ENCODE assay signal across 9 mouse cellular contexts in the genomic region with DNA sequence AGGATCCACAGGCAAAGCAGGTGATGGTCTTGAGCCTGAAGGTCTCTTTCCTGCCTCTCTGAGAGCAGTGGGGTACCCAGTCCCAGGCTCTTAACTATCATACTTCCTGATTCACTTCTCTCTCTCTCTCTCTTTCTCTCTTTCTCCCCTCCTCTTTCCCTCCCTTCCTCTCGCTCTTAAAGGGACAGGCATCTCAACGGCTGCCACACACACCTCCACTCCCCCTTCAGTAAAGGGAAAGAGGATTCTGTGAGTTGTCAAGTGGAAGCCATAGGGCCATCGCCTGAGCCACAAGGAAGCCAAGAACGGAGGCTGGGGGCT. TPM values are rescaled to one million over a fixed set of nuclear protein-coding genes. Genes with fewer than 3 reads are reported as not detected.
DNase-seq lines count a peak whose midpoint lies in the region; ATAC-seq and TF ChIP-seq lines count a peak whose summit lies in the region.
"Had no signal": no experiment of that assay in that cellular context is flagged by ENCODE, and none has a peak within 500 bp of the region (broad histone marks: within the 10 kb centered on the region; RNA-seq: fewer than 3 reads in every experiment).

Gene Ikbke (minus strand): TSS at position 151 of the 321 bp plus-strand sequence.

- peak within 1 kb of the TSS; percentile 36 for H3K4me3 ChIP-seq in heart, adult 2 months
- peak within 1 kb of the TSS; percentile 16; the same call in 1 of the 2 replicates for H3K4me3 ChIP-seq in embryonic facial prominence, embryonic 11.5 days (ENCODE audit: low read depth, low read length)
- peak within 1 kb of the TSS; percentile 21; the same call in 1 of the 2 replicates for H3K4me3 ChIP-seq in liver, embryonic 11.5 days (ENCODE audit: low read depth, low read length)

- peak within 1 kb of the TSS; percentile 1; the same call in 1 of the 2 replicates for H3K9ac ChIP-seq in heart, adult 2 months (ENCODE audit: low read depth, low read length)
- H3K9ac ChIP-seq in embryonic facial prominence, embryonic 11.5 days (replicated peaks; ENCODE audit: low read length), result peak within 1 kb of the TSS; percentile 39; the same call in 1 of the 2 replicates
- no peak within 1 kb of the TSS for H3K9ac ChIP-seq in liver, embryonic 11.5 days (ENCODE audit: low read depth, low read length)

- no peaks in the 10 kb centered on the region for H3K27me3 ChIP-seq in heart, adult 2 months (ENCODE audit: control insufficient read depth, insufficient read depth, low read length)
- H3K27me3 ChIP-seq in embryonic facial prominence, embryonic 11.5 days (ENCODE audit: control insufficient read depth, insufficient read depth, low read length), result no peaks in the 10 kb centered on the region
- H3K27me3 ChIP-seq in liver, embryonic 11.5 days (replicated peaks; ENCODE audit: control insufficient read depth, insufficient read depth, low read length), result no peaks in the 10 kb centered on the region

- 35% methylated on average over 4 of the region's 4 CpGs for WGBS in heart, adult 2 months
- 37% methylated on average over 4 of the region's 4 CpGs for WGBS in embryonic facial prominence, embryonic 11.5 days
- 45% methylated on average over 4 of the region's 4 CpGs for WGBS in liver, embryonic 11.5 days

- TF ChIP-seq POLR2A in heart, adult 2 months (IDR thresholded peaks at IDR 0.05; ENCODE audit: insufficient read depth, low read depth, low read length), result no peak

- H3K79me2 ChIP-seq in heart, adult 2 months (replicated peaks; ENCODE audit: control insufficient read depth, insufficient read depth, low read length), result no peaks in the 10 kb centered on the region

- no peaks in the 10 kb centered on the region for H3K4me1 ChIP-seq in heart, adult 2 months (ENCODE audit: control insufficient read depth, insufficient read depth, low read length)
- H3K4me1 ChIP-seq in embryonic facial prominence, embryonic 11.5 days (ENCODE audit: control insufficient read depth, insufficient read depth, low read length), result no peaks in the 10 kb centered on the region
- peaks cover 7% of the 10 kb centered on the region; the same call in 1 of the 2 replicates for H3K4me1 ChIP-seq in liver, embryonic 11.5 days (replicated peaks; ENCODE audit: control insufficient read depth, insufficient read depth, low read length)

- H3K9me3 ChIP-seq in embryonic facial prominence, embryonic 11.5 days (replicated peaks; ENCODE audit: control insufficient read depth, low read length), result no peaks in the 10 kb centered on the region
- no peaks in the 10 kb centered on the region for H3K9me3 ChIP-seq in liver, embryonic 11.5 days (ENCODE audit: control insufficient read depth, low read length)
- H3K9me3 ChIP-seq: G1E had no signal

- no peaks in the 10 kb centered on the region for H3K36me3 ChIP-seq in heart, adult 2 months (ENCODE audit: control insufficient read depth, insufficient read depth, low read length)
- H3K36me3 ChIP-seq in embryonic facial prominence, embryonic 11.5 days (replicated peaks; ENCODE audit: control insufficient read depth, insufficient read depth, low read depth, low read length), result no peaks in the 10 kb centered on the region
- no peaks in the 10 kb centered on the region for H3K36me3 ChIP-seq in liver, embryonic 11.5 days (ENCODE audit: control insufficient read depth, insufficient read depth, low read length)
- H3K36me3 ChIP-seq: G1E had no signal

- H3K27ac ChIP-seq in heart, adult 2 months, result peak within 1 kb of the TSS; percentile 43
- no peak within 1 kb of the TSS for H3K27ac ChIP-seq in embryonic facial prominence, embryonic 11.5 days (replicated peaks; ENCODE audit: low read depth, low read length)
- H3K27ac ChIP-seq in liver, embryonic 11.5 days (ENCODE audit: low read depth, low read length), result no peak within 1 kb of the TSS

- DNase-seq in heart, adult 2 months, result no peak
- DNase-seq in heart, adult 8-10 months (ENCODE audit: low spot score), result no peak
- peak; percentile 64 for DNase-seq in 3134 (ENCODE audit: extremely low read depth, insufficient read length, low spot score)
- DNase-seq in embryonic facial prominence, embryonic 11.5 days (ENCODE audit: low spot score), result no peak
- no peak for DNase-seq in liver, embryonic 11.5 days (ENCODE audit: low spot score)
- no peak for DNase-seq in cerebellum, adult 11 months
- DNase-seq in ovary, adult 18-20 months (ENCODE audit: low spot score), result no peak
- no peak for DNase-seq in T-cell, adult 2 months (ENCODE audit: low spot score)

- H3K4me2 ChIP-seq in embryonic facial prominence, embryonic 11.5 days (ENCODE audit: low read depth, low read length), result peak within 1 kb of the TSS; percentile 27
- peak within 1 kb of the TSS; percentile 49 for H3K4me2 ChIP-seq in liver, embryonic 11.5 days

- no peak for ATAC-seq in embryonic facial prominence, embryonic 11.5 days (replicated peaks; ENCODE audit: insufficient number of reproducible peaks, low FRiP score, low TSS enrichment, low read depth)
- ATAC-seq in liver, embryonic 11.5 days (replicated peaks; ENCODE audit: low FRiP score), result no peak

- TF ChIP-seq CTCF in heart, adult 2 months (IDR thresholded peaks at IDR 0.05), result no peak

- intact Hi-C loops in heart, adult 2 months (cut with DNase I), result loop anchor here (10.0 kb wide), 1 partner anchor 385 kb away; no protein-coding TSS in a partner anchor

- no peak for TF ChIP-seq EP300 in heart, adult 2 months (IDR thresholded peaks at IDR 0.05; ENCODE audit: insufficient read depth, low read depth, low read length)

RNA-seq across cellular contexts. Expression of gene Ikbke, which starts in this region (rescaled TPM):
- 1 to 10 TPM; 1.5 TPM for total RNA-seq in heart, adult 2 months (2021)
- 3.4 and 4.7 TPM in 2 replicates for polyA plus RNA-seq in heart, adult 2 months (2012; rRNA removed)
- 1 to 10 TPM in 3 of 4 experiments, under 1 TPM in 1; 0.95 to 1.4 (median 1.1) TPM for total RNA-seq in heart, adult 8-10 months (2022)
- 0.49 and 1.7 TPM in 2 replicates for polyA plus RNA-seq in embryonic facial prominence, embryonic 11.5 days (2014; fragmentation: Nextera tagmentation; extraction: Ambion mirVana)
- polyA plus RNA-seq in liver, embryonic 11.5 days (2014; fragmentation: Nextera tagmentation; extraction: Ambion mirVana), result 3.9 and 4.7 TPM in 2 replicates
